In genomic region chr2:11171754-11172501, GRCm38 (mm10) we compare ENCODE assay signal across 8 mouse cellular contexts. TPM values are rescaled to one million over a fixed set of nuclear protein-coding genes. Genes with fewer than 3 reads are reported as not detected.
DNase-seq lines count a peak whose midpoint lies in the region; ATAC-seq and TF ChIP-seq lines count a peak whose summit lies in the region.

Gene Prkcq (plus strand): TSS chr2:11172108.

- peak within 1 kb of the TSS; percentile 73 for H3K9ac ChIP-seq in embryonic facial prominence, embryonic 14.5 days (ENCODE audit: low read depth, low read length)
- peak within 1 kb of the TSS; percentile 50; the same call in 1 of the 2 replicates for H3K9ac ChIP-seq in heart, embryonic 11.5 days (ENCODE audit: low read depth, low read length)
- H3K9ac ChIP-seq in kidney, embryonic 14.5 days (ENCODE audit: low read depth, low read length), result peak within 1 kb of the TSS; percentile 45
- H3K9ac ChIP-seq in liver, adult 2 months (ENCODE audit: low read depth, low read length), result peak within 1 kb of the TSS; percentile 83
- 0 out of 2 replicates have a peak within 1 kb of the TSS, but pooled peaks have one; percentile 22 for H3K9ac ChIP-seq in stomach, embryonic 14.5 days (replicated peaks; ENCODE audit: low read depth, low read length)

- H3K27ac ChIP-seq in embryonic facial prominence, embryonic 14.5 days (replicated peaks; ENCODE audit: low read depth, low read length), result no peak within 1 kb of the TSS
- no peak within 1 kb of the TSS for H3K27ac ChIP-seq in heart, embryonic 11.5 days (ENCODE audit: low read depth, low read length)
- H3K27ac ChIP-seq in kidney, embryonic 14.5 days (ENCODE audit: low read depth, low read length), result no peak within 1 kb of the TSS
- H3K27ac ChIP-seq in liver, adult 2 months (replicated peaks; ENCODE audit: insufficient read depth, low read depth, low read length), result peak within 1 kb of the TSS; percentile 79
- H3K27ac ChIP-seq in stomach, embryonic 14.5 days (ENCODE audit: low read length), result no peak within 1 kb of the TSS

- TF ChIP-seq POLR2A in liver, adult 2 months (IDR thresholded peaks at IDR 0.05; ENCODE audit: extremely low read depth, insufficient read depth, low read length), result no peak
- no peak for TF ChIP-seq POLR2A in myocyte (IDR thresholded peaks at IDR 0.05; ENCODE audit: insufficient read length, low read depth)

- no peaks in the 10 kb centered on the region for H3K36me3 ChIP-seq in embryonic facial prominence, embryonic 14.5 days (ENCODE audit: control insufficient read depth, insufficient read depth, low read length)
- H3K36me3 ChIP-seq in heart, embryonic 11.5 days (ENCODE audit: control insufficient read depth, insufficient read depth, low read length), result no peaks in the 10 kb centered on the region
- H3K36me3 ChIP-seq in kidney, embryonic 14.5 days (ENCODE audit: control insufficient read depth, insufficient read depth, low read length), result no peaks in the 10 kb centered on the region
- H3K36me3 ChIP-seq in liver, adult 2 months (ENCODE audit: control insufficient read depth, insufficient read depth, low read length), result no peaks in the 10 kb centered on the region
- no peaks in the 10 kb centered on the region for H3K36me3 ChIP-seq in myocyte (ENCODE audit: control insufficient read depth, insufficient read depth)
- no peaks in the 10 kb centered on the region for H3K36me3 ChIP-seq in stomach, embryonic 14.5 days (ENCODE audit: control insufficient read depth, insufficient read depth, low read length)

- ATAC-seq in embryonic facial prominence, embryonic 14.5 days (ENCODE audit: low read depth), result peak; percentile 83
- ATAC-seq in heart, embryonic 11.5 days (replicated peaks; ENCODE audit: insufficient number of reproducible peaks, low FRiP score, low TSS enrichment), result peak; percentile 77
- ATAC-seq in kidney, embryonic 14.5 days (ENCODE audit: low FRiP score, low TSS enrichment), result peak; percentile 96
- peak; percentile 81 for ATAC-seq in stomach, embryonic 14.5 days (ENCODE audit: insufficient number of reproducible peaks, insufficient read depth, low FRiP score, low read depth)

- 3% methylated on average over 34 of the region's 51 CpGs for WGBS in embryonic facial prominence, embryonic 14.5 days
- WGBS in heart, embryonic 11.5 days (ENCODE audit: insufficient replicate concordance), result 4% methylated on average over 51 of the region's 51 CpGs
- WGBS in kidney, embryonic 14.5 days, result 2% methylated on average over 51 of the region's 51 CpGs
- WGBS in liver, adult 2 months, result 3% methylated on average over 51 of the region's 51 CpGs
- WGBS in stomach, embryonic 14.5 days, result 2% methylated on average over 44 of the region's 51 CpGs

- H3K4me1 ChIP-seq in embryonic facial prominence, embryonic 14.5 days (ENCODE audit: control insufficient read depth, insufficient read depth, low read length), result no peaks in the 10 kb centered on the region
- no peaks in the 10 kb centered on the region; the same call in 1 of the 2 replicates for H3K4me1 ChIP-seq in heart, embryonic 11.5 days (ENCODE audit: control insufficient read depth, insufficient read depth, low read length)
- H3K4me1 ChIP-seq in kidney, embryonic 14.5 days (ENCODE audit: control insufficient read depth, insufficient read depth, low read length), result no peaks in the 10 kb centered on the region; the same call in 1 of the 2 replicates
- H3K4me1 ChIP-seq in liver, adult 2 months (ENCODE audit: control insufficient read depth, insufficient read depth, low read length), result no peaks in the 10 kb centered on the region
- H3K4me1 ChIP-seq in stomach, embryonic 14.5 days (ENCODE audit: control insufficient read depth, insufficient read depth, low read length), result no peaks in the 10 kb centered on the region

- no peaks in the 10 kb centered on the region for H3K9me3 ChIP-seq in embryonic facial prominence, embryonic 14.5 days (ENCODE audit: control insufficient read depth, low read length)
- H3K9me3 ChIP-seq in heart, embryonic 11.5 days (replicated peaks; ENCODE audit: control insufficient read depth, low read length), result no peaks in the 10 kb centered on the region
- no peaks in the 10 kb centered on the region for H3K9me3 ChIP-seq in kidney, embryonic 14.5 days (ENCODE audit: control insufficient read depth, low read length)
- no peaks in the 10 kb centered on the region for H3K9me3 ChIP-seq in stomach, embryonic 14.5 days (ENCODE audit: control insufficient read depth, low read depth, low read length)

- H3K4me2 ChIP-seq in embryonic facial prominence, embryonic 14.5 days (ENCODE audit: low read depth, low read length), result peak within 1 kb of the TSS; percentile 85
- H3K4me2 ChIP-seq in heart, embryonic 11.5 days, result peak within 1 kb of the TSS; percentile 82
- H3K4me2 ChIP-seq in kidney, embryonic 14.5 days (replicated peaks; ENCODE audit: low read depth, low read length), result peak within 1 kb of the TSS; percentile 90
- H3K4me2 ChIP-seq in myocyte (ENCODE audit: low read depth), result peak within 1 kb of the TSS; percentile 34
- peak within 1 kb of the TSS; percentile 72 for H3K4me2 ChIP-seq in stomach, embryonic 14.5 days (replicated peaks; ENCODE audit: low read depth, low read length)

- peak; percentile 36 to 44 for DNase-seq in lung, adult 18-20 months
- DNase-seq in lung, postnatal 25 days (ENCODE audit: low spot score), result no peak
- DNase-seq in embryonic facial prominence, embryonic 14.5 days (ENCODE audit: low spot score), result peak; percentile 59
- no peak for DNase-seq in liver, adult 2 months (ENCODE audit: extremely low read depth, low read depth, low spot score)

- peaks cover 15% of the 10 kb centered on the region for H3K27me3 ChIP-seq in embryonic facial prominence, embryonic 14.5 days (replicated peaks; ENCODE audit: control insufficient read depth, insufficient read depth, low read length)
- peaks cover 14% of the 10 kb centered on the region for H3K27me3 ChIP-seq in heart, embryonic 11.5 days (ENCODE audit: control insufficient read depth, insufficient read depth, low read length)
- H3K27me3 ChIP-seq in kidney, embryonic 14.5 days (ENCODE audit: control insufficient read depth, insufficient read depth, low read length), result peaks cover 7% of the 10 kb centered on the region; the same call in 1 of the 2 replicates
- peaks cover 4% of the 10 kb centered on the region; the same call in 1 of the 2 replicates for H3K27me3 ChIP-seq in liver, adult 2 months (ENCODE audit: control insufficient read depth, insufficient read depth, low read length)
- peaks cover 20% of the 10 kb centered on the region for H3K27me3 ChIP-seq in myocyte (ENCODE audit: control insufficient read depth, insufficient read depth, insufficient read length)
- H3K27me3 ChIP-seq in stomach, embryonic 14.5 days (ENCODE audit: control insufficient read depth, insufficient read depth, low read length), result no peaks in the 10 kb centered on the region

- no peak for TF ChIP-seq CTCF in liver, adult 2 months (IDR thresholded peaks at IDR 0.05; ENCODE audit: low read depth, low read length)

- no peaks in the 10 kb centered on the region for H3K79me2 ChIP-seq in liver, adult 2 months (ENCODE audit: control insufficient read depth, insufficient read depth, low read length)
- no peaks in the 10 kb centered on the region for H3K79me2 ChIP-seq in myocyte (ENCODE audit: control insufficient read depth, insufficient read depth)

- peak within 1 kb of the TSS; percentile 61 for H3K4me3 ChIP-seq in embryonic facial prominence, embryonic 14.5 days (ENCODE audit: low read depth, low read length)
- peak within 1 kb of the TSS; percentile 49 for H3K4me3 ChIP-seq in heart, embryonic 11.5 days (ENCODE audit: low read depth, low read length)
- H3K4me3 ChIP-seq in kidney, embryonic 14.5 days (ENCODE audit: low read length), result peak within 1 kb of the TSS; percentile 47
- H3K4me3 ChIP-seq in liver, adult 2 months (ENCODE audit: insufficient read depth, low read depth, low read length), result peak within 1 kb of the TSS; percentile 76
- no peak within 1 kb of the TSS for H3K4me3 ChIP-seq in myocyte
- H3K4me3 ChIP-seq in stomach, embryonic 14.5 days (ENCODE audit: low read depth, low read length), result peak within 1 kb of the TSS; percentile 44

- H3ac ChIP-seq in myocyte (ENCODE audit: control insufficient read depth, insufficient read length), result no peak within 1 kb of the TSS

TF ChIP-seq in myocyte, 11 proteins besides CTCF, POLR2A, EP300 and RAD21:
- TF ChIP-seq MYOG (IDR thresholded peaks at IDR 0.05; ENCODE audit: control insufficient read depth in 1 of 3, insufficient read depth in 1 of 3, insufficient read length in 2 of 3, low read depth in 2 of 3), result no peak
- no peak for TF ChIP-seq MYOD1 (IDR thresholded peaks at IDR 0.05; ENCODE audit: control insufficient read depth in 1 of 3, insufficient read length in 2 of 3, low read depth in 2 of 3)
- TF ChIP-seq REST (IDR thresholded peaks at IDR 0.05; ENCODE audit: insufficient read depth, insufficient read length), result no peak
- TF ChIP-seq CEBPB (IDR thresholded peaks at IDR 0.05; ENCODE audit: insufficient read depth, poor library complexity, severe bottlenecking), result no peak
- TF ChIP-seq USF1 (IDR thresholded peaks at IDR 0.05; ENCODE audit: low read depth), result no peak
- no peak for TF ChIP-seq SRF (IDR thresholded peaks at IDR 0.05; ENCODE audit: control insufficient read depth, insufficient read length, low read depth)
- TF ChIP-seq TCF12 (IDR thresholded peaks at IDR 0.05; ENCODE audit: insufficient read depth, poor library complexity, severe bottlenecking), result no peak
- no peak for TF ChIP-seq MAX (IDR thresholded peaks at IDR 0.05; ENCODE audit: low read depth)
- TF ChIP-seq TCF3 (IDR thresholded peaks at IDR 0.05; ENCODE audit: insufficient read length, low read depth), result no peak
- no peak for TF ChIP-seq E2F4 (IDR thresholded peaks at IDR 0.05; ENCODE audit: insufficient read depth)
- no peak for TF ChIP-seq POLR2AphosphoS2 (IDR thresholded peaks at IDR 0.05; ENCODE audit: insufficient read length, low read depth)

RNA-seq across cellular contexts. Expression of gene Prkcq, which starts in this region (rescaled TPM):
- 6.8 TPM in 2 replicates for polyA plus RNA-seq in embryonic facial prominence, embryonic 14.5 days (2014; fragmentation: Nextera tagmentation; extraction: Ambion mirVana)
- polyA plus RNA-seq in heart, embryonic 11.5 days (2014; fragmentation: Nextera tagmentation; extraction: Ambion mirVana), result 1.7 and 2.3 TPM in 2 replicates
- 1.8 and 3.3 TPM in 2 replicates for polyA plus RNA-seq in kidney, embryonic 14.5 days (2014; fragmentation: Nextera tagmentation; extraction: Ambion mirVana)
- total RNA-seq in liver, adult 2 months (2014; rRNA removed), result 1.6 and 1.8 TPM in 2 replicates
- polyA plus RNA-seq in liver, adult 2 months (2012; rRNA removed), result 0.29 and 0.41 TPM in 2 replicates
- polyA plus RNA-seq in myocyte (2012; fragmentation: generic; extraction: Trizol), result 0.02 TPM
- 2.3 and 2.7 TPM in 2 replicates for polyA plus RNA-seq in stomach, embryonic 14.5 days (2014; fragmentation: Nextera tagmentation; extraction: Ambion mirVana)

Comparison
In these comparisons a context has a peak if more than half of its experiments do, and no peak if none do; other contexts are left out.
1. DNase-seq: peak in lung, adult 18-20 months (2 of 2) and embryonic facial prominence, embryonic 14.5 days (single experiment); none in lung, postnatal 25 days (single experiment) and liver, adult 2 months (single experiment).
2. H3K4me2 ChIP-seq: peak in every context shown above with its lines; median percentile 90 in kidney, embryonic 14.5 days; 85 in embryonic facial prominence, embryonic 14.5 days; 82 in heart, embryonic 11.5 days; 72 in stomach, embryonic 14.5 days; 34 in myocyte.
3. H3K9ac ChIP-seq: peak in every context shown above with its lines; median percentile 83 in liver, adult 2 months; 73 in embryonic facial prominence, embryonic 14.5 days; 50 in heart, embryonic 11.5 days; 45 in kidney, embryonic 14.5 days; 22 in stomach, embryonic 14.5 days.
4. Peak in every context shown above with its lines, with median percentiles within 50 percentile points of each other: ATAC-seq.